Mouse (Mus musculus): ENCODE data around the gene Izumo1. TPM values are rescaled to one million over a fixed set of nuclear protein-coding genes. Genes with fewer than 3 reads are reported as not detected.
A peak's percentile ranks its signal among the peaks of the same experiment; 100 is the strongest.

The Izumo1 gene
- polyA plus RNA-seq, 2 experiments, result 0.43 TPM; not detected in 1

GRCm38 (mm10) chr7:45639561-45640027, 18.0 kb downstream of the Izumo1 start, which contains the start of gene Mamstr:
Gene Mamstr (plus strand): TSS chr7:45639977.
- DNase-seq (ENCODE audit: low spot score) (peak; percentile 73), ATAC-seq (ENCODE audit: low FRiP score, low read depth) (peak; percentile 12; the same call in 1 of the 2 replicates)
- H3K27ac ChIP-seq (replicated peaks; ENCODE audit: low read depth, low read length), result no peak within 1 kb of the TSS; the same call in 1 of the 2 replicates
- no peak for TF ChIP-seq POLR2A (IDR thresholded peaks at IDR 0.05; ENCODE audit: borderline replicate concordance, extremely low read depth, insufficient read depth, insufficient read length)
- H3K4me2 ChIP-seq (replicated peaks; ENCODE audit: low read depth, low read length, severe bottlenecking), result 0 out of 2 replicates have a peak within 1 kb of the TSS, but pooled peaks have one; percentile 52
- peaks cover 33% of the 10 kb centered on the region for H3K4me1 ChIP-seq (ENCODE audit: control insufficient read depth, insufficient read depth, low read length)
- H3K9me3 ChIP-seq (ENCODE audit: control insufficient read depth, low read length), result no peaks in the 10 kb centered on the region
- H3K27me3 ChIP-seq (ENCODE audit: control insufficient read depth, insufficient read depth, low read length), result no peaks in the 10 kb centered on the region
- WGBS, result 27% methylated on average over 19 of the region's 19 CpGs
- H3K4me3 ChIP-seq (replicated peaks; ENCODE audit: low read length), result peak within 1 kb of the TSS; percentile 7; the same call in 1 of the 2 replicates
- 0 out of 2 replicates have a peak, but pooled peaks cover 7% of the 10 kb centered on the region for H3K36me3 ChIP-seq (ENCODE audit: control insufficient read depth, insufficient read depth, low read length)
- H3K9ac ChIP-seq (ENCODE audit: low read depth, low read length, severe bottlenecking), result no peak within 1 kb of the TSS

DNA sequence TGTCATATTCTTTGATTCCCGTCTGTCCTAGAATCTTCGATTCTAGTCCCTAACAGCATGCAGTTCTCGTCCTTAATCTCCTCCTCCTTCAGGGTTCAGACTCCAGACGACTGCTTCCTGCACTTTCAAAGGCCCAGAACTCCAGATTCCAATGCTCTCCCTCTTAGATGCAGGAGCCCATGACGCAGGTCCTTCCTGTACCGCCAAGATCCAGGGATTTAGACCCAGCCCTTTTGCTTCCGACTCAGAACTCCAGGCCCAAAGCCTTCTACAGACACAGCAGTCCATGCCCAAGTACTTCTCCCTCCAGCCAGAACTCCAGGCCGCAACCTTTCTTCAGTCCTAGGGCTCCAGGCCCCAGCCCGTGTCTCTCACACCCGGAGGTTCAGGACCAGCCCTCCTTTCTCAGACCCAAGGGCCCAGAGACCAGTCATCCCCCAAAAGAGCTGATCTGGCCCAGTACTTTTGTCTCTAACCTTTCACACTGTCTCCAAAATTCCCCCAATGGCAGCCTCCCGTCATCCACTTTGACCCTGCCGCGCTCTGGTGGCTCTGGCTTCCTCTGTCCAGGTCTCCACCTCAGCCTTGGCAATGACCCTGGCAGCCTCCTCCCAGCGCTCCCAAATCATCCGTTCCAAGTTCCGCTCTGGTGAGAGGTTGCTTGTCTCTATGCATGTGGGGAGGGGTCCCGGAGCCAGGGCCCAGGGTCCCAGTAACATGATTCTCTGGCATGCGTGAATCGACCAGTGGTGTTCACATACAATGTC, 18.8 kb downstream of the Izumo1 start:
- peak overlapping the region; percentile 7; the same call in 1 of the 2 replicates for H3K4me3 ChIP-seq (replicated peaks; ENCODE audit: low read length)
- no peak overlapping the region; the same call in 1 of the 2 replicates for H3K27ac ChIP-seq (replicated peaks; ENCODE audit: low read depth, low read length)
- TF ChIP-seq POLR2A (IDR thresholded peaks at IDR 0.05; ENCODE audit: borderline replicate concordance, extremely low read depth, insufficient read depth, insufficient read length), result no peak
- DNase-seq (ENCODE audit: low spot score), result no peak
- H3K36me3 ChIP-seq (ENCODE audit: control insufficient read depth, insufficient read depth, low read length), result 0 out of 2 replicates have a peak, but pooled peaks cover 7% of the 10 kb centered on the region
- 75% methylated on average over 19 of the region's 19 CpGs for WGBS
- H3K4me2 ChIP-seq (replicated peaks; ENCODE audit: low read depth, low read length, severe bottlenecking), result 0 out of 2 replicates have a peak overlapping the region, but pooled peaks have one; percentile 15
- no peak for ATAC-seq (ENCODE audit: low FRiP score, low read depth)
- peaks cover 35% of the 10 kb centered on the region for H3K4me1 ChIP-seq (ENCODE audit: control insufficient read depth, insufficient read depth, low read length)
- H3K9ac ChIP-seq (ENCODE audit: low read depth, low read length, severe bottlenecking), result no peak overlapping the region
- H3K9me3 ChIP-seq (ENCODE audit: control insufficient read depth, low read length), result no peaks in the 10 kb centered on the region
- no peaks in the 10 kb centered on the region for H3K27me3 ChIP-seq (ENCODE audit: control insufficient read depth, insufficient read depth, low read length)

GRCm38 (mm10) chr7:45641391-45642040, 19.9 kb downstream of the Izumo1 start:
- WGBS, result 46% methylated on average over 14 of the region's 17 CpGs
- Histone ChIP-seq H3K4me3 (replicated peaks; ENCODE audit: low read length) (peak overlapping the region; percentile 43), H3K27me3 (ENCODE audit: control insufficient read depth, insufficient read depth, low read length) (no peaks in the 10 kb centered on the region), H3K36me3 (ENCODE audit: control insufficient read depth, insufficient read depth, low read length) (0 out of 2 replicates have a peak, but pooled peaks cover 3% of the 10 kb centered on the region), H3K27ac (replicated peaks; ENCODE audit: low read depth, low read length) (peak overlapping the region; percentile 62), H3K9me3 (ENCODE audit: control insufficient read depth, low read length) (no peaks in the 10 kb centered on the region), H3K9ac (ENCODE audit: low read depth, low read length, severe bottlenecking) (peak overlapping the region; percentile 40), H3K4me2 (replicated peaks; ENCODE audit: low read depth, low read length, severe bottlenecking) (peak overlapping the region; percentile 77), H3K4me1 (ENCODE audit: control insufficient read depth, insufficient read depth, low read length) (peaks cover 35% of the 10 kb centered on the region)
- no peak for TF ChIP-seq POLR2A (IDR thresholded peaks at IDR 0.05; ENCODE audit: borderline replicate concordance, extremely low read depth, insufficient read depth, insufficient read length)
- no peak for ATAC-seq (ENCODE audit: low FRiP score, low read depth)
- peak; percentile 70 for DNase-seq (ENCODE audit: low spot score)

DNA sequence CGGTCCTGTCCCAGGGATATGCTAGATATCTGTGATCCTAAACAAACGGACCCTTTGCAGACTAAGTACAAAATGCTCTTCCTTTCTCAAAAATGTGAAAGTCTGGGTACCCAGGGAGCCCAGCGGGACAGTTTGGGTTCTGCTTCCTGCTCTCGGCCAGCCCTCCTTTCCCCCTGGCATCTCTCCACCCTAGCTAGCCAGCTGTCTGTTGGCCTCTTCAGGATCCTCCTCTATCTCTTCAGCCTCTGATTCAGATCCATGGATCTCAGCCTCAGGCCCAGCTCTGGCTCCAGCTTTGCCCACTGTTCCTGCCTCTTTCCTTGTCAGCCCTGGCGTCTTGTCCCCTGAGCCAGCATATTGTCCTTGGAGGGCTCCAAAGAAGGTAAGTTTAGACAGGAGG, 20.5 kb downstream of the Izumo1 start:
- H3K27ac ChIP-seq (replicated peaks; ENCODE audit: low read depth, low read length), result 0 out of 2 replicates have a peak overlapping the region, but pooled peaks have one; percentile 26
- peak overlapping the region; percentile 77 for H3K4me2 ChIP-seq (replicated peaks; ENCODE audit: low read depth, low read length, severe bottlenecking)
- TF ChIP-seq POLR2A (IDR thresholded peaks at IDR 0.05; ENCODE audit: borderline replicate concordance, extremely low read depth, insufficient read depth, insufficient read length), result no peak
- 77% methylated on average over 5 of the region's 5 CpGs for WGBS
- ATAC-seq (ENCODE audit: low FRiP score, low read depth) (no peak), DNase-seq (ENCODE audit: low spot score) (no peak)
- H3K36me3 ChIP-seq (ENCODE audit: control insufficient read depth, insufficient read depth, low read length), result no peaks in the 10 kb centered on the region
- H3K9me3 ChIP-seq (ENCODE audit: control insufficient read depth, low read length), result no peaks in the 10 kb centered on the region
- H3K9ac ChIP-seq (ENCODE audit: low read depth, low read length, severe bottlenecking), result peak overlapping the region; percentile 40
- H3K4me1 ChIP-seq (ENCODE audit: control insufficient read depth, insufficient read depth, low read length), result peaks cover 35% of the 10 kb centered on the region
- H3K27me3 ChIP-seq (ENCODE audit: control insufficient read depth, insufficient read depth, low read length), result no peaks in the 10 kb centered on the region
- H3K4me3 ChIP-seq (replicated peaks; ENCODE audit: low read length), result peak overlapping the region; percentile 43

Measured in limb, embryonic 14.5 days (tissue).